Mouse (Mus musculus) cerebellum, adult 2 months (tissue): ENCODE data around the gene Gm44805.

Experiments used
- CTCF ChIP-seq: fragments of 200-500 bp; IDR thresholded peaks from 2 replicates; pipeline ENCODE4 v1.5.1; 2011; ENCODE audit warnings: low read depth, mild to moderate bottlenecking, control low read depth, low read length, moderate library complexity, borderline replicate concordance; ENCODE audit not compliant: insufficient read depth
- POLR2A ChIP-seq: fragments of 200-500 bp; IDR thresholded peaks from 2 replicates; pipeline ENCODE4 v1.6.1; 2011; ENCODE audit warnings: low read length, control low read depth, borderline replicate concordance; ENCODE audit not compliant: insufficient read depth

GRCm38 (mm10) chr7:19714836-19715235, 33.6 kb upstream of the Gm44805 start:
- TF ChIP-seq POLR2A (no peak), CTCF (no peak)
